Mouse (Mus musculus): ENCODE results near the gene Hoxa6. TPM values are rescaled to one million over a fixed set of nuclear protein-coding genes. Genes with fewer than 3 reads are reported as not detected.

Gene Hoxa6
- polyA plus RNA-seq, 1 experiment from 2014 or later = 2.2 TPM

GRCm38 (mm10) chr6:52231885-52232567 lies 23.5 kb upstream of the Hoxa6 start:
- no peak overlapping the region for H3K27ac ChIP-seq
- WGBS = 2% methylated on average over 18 of the region's 18 CpGs
- no peak for ATAC-seq
- H3K9me3 ChIP-seq = no peaks in the 10 kb centered on the region
- peaks cover 14% of the 10 kb centered on the region for H3K4me1 ChIP-seq (replicated peaks)
- H3K36me3 ChIP-seq = no peaks in the 10 kb centered on the region
- H3K9ac ChIP-seq = 0 out of 2 replicates have a peak overlapping the region, but pooled peaks have one; percentile 26
- peaks cover 91% of the 10 kb centered on the region for H3K27me3 ChIP-seq (replicated peaks)
- H3K4me2 ChIP-seq (replicated peaks) = peak overlapping the region; percentile 48
- H3K4me3 ChIP-seq (replicated peaks) = peak overlapping the region; percentile 38; the same call in 1 of the 2 replicates

GRCm38 (mm10) chr6:52230516-52231165 lies 22.1 kb upstream of the Hoxa6 start, which contains the start of gene Hoxa9:
Gene Hoxa9, minus strand, starts transcription at chr6:52231089.
- peak within 1 kb of the TSS; percentile 46; the same call in 1 of the 2 replicates for H3K27ac ChIP-seq

GRCm38 (mm10) chr6:52229558-52230416 lies 21.3 kb upstream of the Hoxa6 start:
- peaks cover 91% of the 10 kb centered on the region for H3K27me3 ChIP-seq (replicated peaks)
- no peaks in the 10 kb centered on the region for H3K9me3 ChIP-seq
- 1% methylated on average over 44 of the region's 44 CpGs for WGBS
- peak overlapping the region; percentile 19; the same call in 1 of the 2 replicates for H3K9ac ChIP-seq
- H3K4me2 ChIP-seq (replicated peaks) = peak overlapping the region; percentile 41
- H3K27ac ChIP-seq = 0 out of 2 replicates have a peak overlapping the region, but pooled peaks have one; percentile 46
- H3K4me3 ChIP-seq (replicated peaks) = peak overlapping the region; percentile 25
- no peak for ATAC-seq
- H3K4me1 ChIP-seq (replicated peaks) = peaks cover 16% of the 10 kb centered on the region
- no peaks in the 10 kb centered on the region for H3K36me3 ChIP-seq

More at GRCm38 (mm10) chr6:52230516-52231165, 22.1 kb upstream of the Hoxa6 start, which contains the start of gene Hoxa9:
- Histone ChIP-seq H3K4me2 (replicated peaks) (peak within 1 kb of the TSS; percentile 48), H3K27me3 (replicated peaks) (peaks cover 91% of the 10 kb centered on the region), H3K4me3 (replicated peaks) (peak within 1 kb of the TSS; percentile 38), H3K36me3 (no peaks in the 10 kb centered on the region), H3K9me3 (no peaks in the 10 kb centered on the region), H3K4me1 (replicated peaks) (peaks cover 14% of the 10 kb centered on the region), H3K9ac (peak within 1 kb of the TSS; percentile 26; the same call in 1 of the 2 replicates)
- WGBS = 1% methylated on average over 24 of the region's 36 CpGs
- ATAC-seq = peak; percentile 36; the same call in 1 of the 2 replicates

DNA sequence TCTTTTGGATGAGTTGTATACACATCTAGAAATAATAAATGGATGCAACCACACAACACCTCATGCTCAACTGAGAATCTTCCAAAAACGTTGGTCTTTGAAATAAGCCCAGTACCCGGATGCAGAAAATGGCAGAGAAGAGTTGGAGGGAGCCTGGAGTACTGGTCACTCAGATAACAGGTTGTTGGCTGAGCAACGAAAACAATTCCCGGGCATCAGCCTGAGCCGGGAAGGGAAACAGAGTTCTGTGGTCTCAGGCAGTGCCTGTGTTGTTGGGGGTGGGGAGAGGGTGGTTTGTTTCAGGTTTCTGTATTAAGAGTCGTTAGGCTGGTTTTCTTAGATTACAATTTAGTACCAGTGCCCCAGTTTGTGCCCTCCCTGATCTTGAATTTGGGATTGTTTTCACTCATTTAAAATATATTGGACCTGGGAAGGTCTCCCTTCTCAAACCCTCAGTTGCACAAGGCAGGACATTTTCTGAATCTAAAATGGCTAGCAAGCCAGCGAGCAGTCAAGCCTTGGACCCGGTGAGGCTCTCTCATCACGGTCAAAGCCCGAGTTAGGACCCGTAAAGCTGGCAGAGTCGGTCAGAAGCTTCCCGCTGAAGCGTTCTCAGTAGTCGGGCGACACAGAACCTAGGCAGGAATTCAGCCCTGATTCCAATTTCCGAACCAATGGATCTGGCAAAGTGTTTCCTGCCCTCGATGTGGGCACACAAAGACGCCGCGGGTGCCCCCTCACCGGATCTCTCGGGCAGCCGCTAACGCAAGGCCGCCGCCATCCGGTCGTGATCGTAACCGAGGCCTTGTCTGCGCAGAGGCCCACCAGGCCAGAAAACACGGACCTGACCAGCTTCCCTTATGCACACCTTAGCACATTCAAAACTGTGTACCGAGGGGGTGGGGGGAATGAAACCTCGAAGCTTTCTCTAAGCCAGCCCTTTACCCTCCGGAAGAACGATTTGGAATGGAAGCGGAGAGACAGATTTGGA lies 20.2 kb upstream of the Hoxa6 start:
- no peaks in the 10 kb centered on the region for H3K9me3 ChIP-seq
- 0 out of 2 replicates have a peak overlapping the region, but pooled peaks have one; percentile 32 for H3K27ac ChIP-seq
- peak overlapping the region; percentile 25 for H3K4me3 ChIP-seq (replicated peaks)
- peaks cover 7% of the 10 kb centered on the region for H3K4me1 ChIP-seq (replicated peaks)
- 3% methylated on average over 38 of the region's 38 CpGs for WGBS
- no peaks in the 10 kb centered on the region for H3K36me3 ChIP-seq
- H3K4me2 ChIP-seq (replicated peaks) = peak overlapping the region; percentile 41
- no peak for ATAC-seq
- H3K27me3 ChIP-seq (replicated peaks) = peaks cover 91% of the 10 kb centered on the region
- H3K9ac ChIP-seq = peak overlapping the region; percentile 18; the same call in 1 of the 2 replicates

- Histone ChIP-seq H3K27ac (no peak overlapping the region), H3K4me2 (replicated peaks) (peak overlapping the region; percentile 50), H3K9ac (no peak overlapping the region), H3K27me3 (replicated peaks) (peaks cover 91% of the 10 kb centered on the region), H3K36me3 (no peaks in the 10 kb centered on the region), H3K4me3 (replicated peaks) (no peak overlapping the region), H3K9me3 (no peaks in the 10 kb centered on the region), H3K4me1 (replicated peaks) (peaks cover 6% of the 10 kb centered on the region; the same call in 1 of the 2 replicates)
- 5% methylated on average over 11 of the region's 11 CpGs for WGBS
- ATAC-seq = no peak
These were observed 19.1 kb upstream of the Hoxa6 start for GRCm38 (mm10) chr6:52227470-52228222.

- peak overlapping the region; percentile 6; the same call in 1 of the 2 replicates for H3K4me3 ChIP-seq (replicated peaks)
- H3K36me3 ChIP-seq = no peaks in the 10 kb centered on the region
- WGBS = 4% methylated on average over 26 of the region's 26 CpGs
- H3K9ac ChIP-seq = no peak overlapping the region
- no peaks in the 10 kb centered on the region for H3K9me3 ChIP-seq
- H3K27me3 ChIP-seq (replicated peaks) = peaks cover 90% of the 10 kb centered on the region
- H3K27ac ChIP-seq = peak overlapping the region; percentile 32; the same call in 1 of the 2 replicates
- H3K4me2 ChIP-seq (replicated peaks) = peak overlapping the region; percentile 50
- ATAC-seq = no peak
- H3K4me1 ChIP-seq (replicated peaks) = 0 out of 2 replicates have a peak, but pooled peaks cover 7% of the 10 kb centered on the region
These were observed 18.2 kb upstream of the Hoxa6 start for GRCm38 (mm10) chr6:52226569-52227257.

DNA sequence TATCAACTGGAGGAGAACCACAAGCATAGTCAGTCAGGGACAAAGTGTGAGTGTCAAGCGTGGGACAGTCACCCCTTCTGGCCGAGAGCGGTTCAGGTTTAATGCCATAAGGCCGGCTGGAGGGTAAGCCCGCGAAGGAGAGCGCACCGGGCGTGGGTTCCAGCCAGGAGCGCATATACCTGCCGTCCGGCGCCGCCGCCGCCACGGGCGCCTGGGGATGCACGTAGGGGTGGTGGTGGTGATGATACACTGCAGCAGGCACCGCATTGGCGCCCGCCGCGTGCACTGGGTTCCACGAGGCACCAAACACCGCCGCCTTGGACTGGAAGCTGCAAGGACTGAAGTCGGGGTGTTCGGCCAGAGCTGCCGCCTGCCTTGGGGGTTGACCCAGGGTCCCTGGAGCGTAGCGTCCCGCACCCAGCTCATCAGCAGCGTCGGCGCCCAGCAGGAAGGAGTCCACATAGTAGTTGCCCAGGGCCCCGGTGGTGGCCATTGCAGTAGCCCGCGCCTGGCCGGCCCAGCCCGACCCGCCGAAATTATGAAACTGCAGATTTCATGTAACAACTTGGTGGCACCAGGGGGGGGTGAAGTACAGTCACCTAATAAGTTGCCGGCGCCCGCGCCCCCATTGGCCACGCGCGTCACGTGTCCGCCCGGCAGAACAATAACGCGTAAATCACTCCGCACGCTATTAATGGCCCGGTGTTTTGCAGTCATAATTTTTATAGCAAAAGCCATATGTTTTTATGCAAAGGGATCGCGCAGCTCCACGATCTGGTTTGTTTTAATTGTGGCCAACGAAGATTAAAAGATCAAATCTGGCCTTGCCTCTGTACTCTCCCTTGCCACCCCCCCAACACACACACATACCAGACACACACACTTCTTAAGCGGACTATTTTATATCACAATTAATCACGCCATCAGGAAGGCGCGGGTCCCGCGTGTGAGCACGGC lies 17.4 kb upstream of the Hoxa6 start:
- peak overlapping the region; percentile 50 for H3K4me2 ChIP-seq (replicated peaks)
- H3K4me1 ChIP-seq (replicated peaks) = peaks cover 11% of the 10 kb centered on the region; the same call in 1 of the 2 replicates
- peak; percentile 27; the same call in 1 of the 2 replicates for ATAC-seq
- H3K9me3 ChIP-seq = no peaks in the 10 kb centered on the region
- peak overlapping the region; percentile 38 for H3K4me3 ChIP-seq (replicated peaks)
- peak overlapping the region; percentile 40; the same call in 1 of the 2 replicates for H3K27ac ChIP-seq
- peak overlapping the region; percentile 37 for H3K9ac ChIP-seq
- H3K36me3 ChIP-seq = no peaks in the 10 kb centered on the region
- 2% methylated on average over 69 of the region's 69 CpGs for WGBS
- peaks cover 93% of the 10 kb centered on the region for H3K27me3 ChIP-seq (replicated peaks)

GRCm38 (mm10) chr6:52224895-52225611 lies 16.5 kb upstream of the Hoxa6 start:
- Histone ChIP-seq H3K27me3 (replicated peaks) (peaks cover 92% of the 10 kb centered on the region), H3K4me1 (replicated peaks) (peaks cover 11% of the 10 kb centered on the region; the same call in 1 of the 2 replicates), H3K9ac (peak overlapping the region; percentile 37), H3K4me3 (replicated peaks) (peak overlapping the region; percentile 38), H3K9me3 (no peaks in the 10 kb centered on the region), H3K36me3 (no peaks in the 10 kb centered on the region), H3K27ac (no peak overlapping the region), H3K4me2 (replicated peaks) (peak overlapping the region; percentile 50)
- 2% methylated on average over 35 of the region's 36 CpGs for WGBS
- ATAC-seq = no peak

Measured in intestine, embryonic 15.5 days (tissue).